Mouse (Mus musculus) bone marrow macrophage, adult 2 months (primary cell): ENCODE data around the gene Bend5. TPM values are rescaled to one million over a fixed set of nuclear protein-coding genes. Genes with fewer than 3 reads are reported as not detected.

Experiments
- H3K27ac ChIP-seq: 2 replicates; pipeline ENCODE4 v1.5.1; 2012; ENCODE audit warnings: low read depth, low read length; ENCODE audit not compliant: insufficient read depth
- H3K4me1 ChIP-seq: 2 replicates; pipeline ENCODE4 v1.6.1; 2012; ENCODE audit warnings: low read length; ENCODE audit not compliant: control insufficient read depth, insufficient read depth
- H3K4me3 ChIP-seq: 2 replicates; pipeline ENCODE4 v1.5.1; 2012; ENCODE audit warnings: mild to moderate bottlenecking, low read length, moderate library complexity; ENCODE audit not compliant: insufficient read depth
- CTCF ChIP-seq: IDR thresholded peaks from 2 replicates; pipeline ENCODE4 v1.5.1; 2012; ENCODE audit warnings: low read depth, mild to moderate bottlenecking, low read length, moderate library complexity
- POLR2A ChIP-seq: IDR thresholded peaks from 2 replicates; pipeline ENCODE4 v1.6.1; 2012; ENCODE audit warnings: mild to moderate bottlenecking, low read depth, low read length, borderline replicate concordance
- polyA plus RNA-seq: library from polyadenylated mRNA; stranded (reverse); fragments of >200 nt; gene quantifications from 2 replicates; pipeline ENCODE4 v1.2.4, GENCODE M21; 2012; ENCODE audit not compliant: missing spikeins, insufficient read depth, insufficient read length

Gene Bend5
- polyA plus RNA-seq, 1 experiment = not detected

DNA sequence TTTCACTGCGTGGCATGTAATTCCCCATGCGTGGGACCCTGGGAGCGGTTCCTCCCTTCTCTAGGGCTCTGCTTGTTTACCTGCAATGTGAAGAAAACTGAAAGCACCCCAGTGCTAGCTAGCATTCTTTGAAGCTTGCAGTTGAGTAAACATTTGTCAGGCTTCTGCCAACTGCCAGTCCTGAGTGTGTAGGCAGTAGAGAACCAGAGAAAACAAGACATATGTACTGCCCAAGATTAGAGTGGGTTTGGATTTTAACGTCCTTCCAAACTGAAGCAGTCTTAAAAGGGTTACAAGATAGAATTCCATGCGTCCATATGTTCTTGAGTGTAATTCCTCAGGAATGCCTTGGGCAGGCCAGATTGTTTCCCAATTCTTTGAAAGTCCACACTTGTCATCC is 17.6 kb downstream of the Bend5 start:
- TF ChIP-seq CTCF (no peak), POLR2A (no peak)
- no peak overlapping the region for H3K4me3 ChIP-seq

DNA sequence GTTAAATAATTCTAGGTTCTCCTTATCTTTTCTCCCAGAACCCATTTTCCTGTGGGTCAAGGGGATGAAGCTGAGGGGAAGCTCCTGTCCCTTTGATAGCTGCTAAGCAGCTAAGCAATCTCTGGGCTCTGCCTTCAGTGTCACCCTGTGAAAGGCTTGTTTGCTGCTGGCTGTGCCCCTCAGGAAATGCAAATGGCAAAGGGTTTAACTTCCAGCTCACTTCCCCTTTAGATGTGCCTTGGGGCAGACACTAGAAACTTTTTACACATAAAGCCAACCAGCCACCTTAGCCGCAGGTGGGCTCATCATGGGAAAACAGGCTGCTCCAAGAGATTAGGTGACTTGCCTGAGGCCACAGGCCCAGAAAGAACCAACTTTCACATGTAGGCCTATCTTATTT is 26.9 kb downstream of the Bend5 start:
- Histone ChIP-seq H3K27ac (no peak overlapping the region), H3K4me1 (no peaks in the 10 kb centered on the region), H3K4me3 (no peak overlapping the region)
- TF ChIP-seq CTCF = no peak
- TF ChIP-seq POLR2A = no peak

More for the DNA sequence above, 17.6 kb downstream of the Bend5 start:
- Histone ChIP-seq H3K27ac (no peak overlapping the region), H3K4me1 (no peaks in the 10 kb centered on the region)

DNA sequence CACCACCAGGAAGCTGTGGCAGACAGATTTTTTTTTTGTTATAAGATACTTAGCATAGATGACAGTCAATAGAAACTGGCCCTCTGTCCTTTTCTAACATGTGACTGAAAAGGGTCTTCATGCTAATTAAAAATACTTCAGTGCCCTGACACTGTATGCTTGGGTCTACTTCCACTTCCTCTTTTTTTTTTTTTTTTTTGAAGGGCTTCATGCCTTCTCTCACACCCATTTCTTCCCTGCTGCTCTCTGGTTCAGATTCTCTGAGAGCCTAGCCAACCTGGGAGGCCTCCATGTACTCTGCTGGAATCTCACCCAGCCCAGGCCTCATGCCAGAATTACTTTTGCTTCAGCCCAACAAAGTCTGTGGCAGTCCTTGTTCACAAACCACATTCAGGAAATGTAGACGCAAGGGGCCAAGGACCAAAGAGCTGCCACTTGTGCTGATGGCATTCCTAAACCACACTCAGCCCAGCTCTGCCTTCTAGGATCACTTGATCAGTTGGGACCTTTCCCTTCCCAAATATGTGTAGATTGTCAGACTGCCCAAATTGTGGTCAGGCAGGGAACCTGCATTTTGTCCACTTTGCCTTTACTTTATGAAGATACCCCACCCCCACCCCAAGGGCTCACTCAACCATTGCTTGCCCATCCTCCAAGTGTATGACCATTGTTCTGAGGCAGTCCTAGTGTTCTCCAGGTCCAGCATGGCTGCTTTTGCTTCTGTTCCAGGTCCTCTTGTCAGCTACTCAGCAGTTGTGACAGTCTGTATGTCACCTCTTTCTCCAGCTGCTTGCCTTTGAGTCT is 27.8 kb downstream of the Bend5 start:
- Histone ChIP-seq H3K4me1 (no peaks in the 10 kb centered on the region), H3K27ac (no peak overlapping the region), H3K4me3 (no peak overlapping the region)
- TF ChIP-seq CTCF = no peak
- TF ChIP-seq POLR2A = no peak

DNA sequence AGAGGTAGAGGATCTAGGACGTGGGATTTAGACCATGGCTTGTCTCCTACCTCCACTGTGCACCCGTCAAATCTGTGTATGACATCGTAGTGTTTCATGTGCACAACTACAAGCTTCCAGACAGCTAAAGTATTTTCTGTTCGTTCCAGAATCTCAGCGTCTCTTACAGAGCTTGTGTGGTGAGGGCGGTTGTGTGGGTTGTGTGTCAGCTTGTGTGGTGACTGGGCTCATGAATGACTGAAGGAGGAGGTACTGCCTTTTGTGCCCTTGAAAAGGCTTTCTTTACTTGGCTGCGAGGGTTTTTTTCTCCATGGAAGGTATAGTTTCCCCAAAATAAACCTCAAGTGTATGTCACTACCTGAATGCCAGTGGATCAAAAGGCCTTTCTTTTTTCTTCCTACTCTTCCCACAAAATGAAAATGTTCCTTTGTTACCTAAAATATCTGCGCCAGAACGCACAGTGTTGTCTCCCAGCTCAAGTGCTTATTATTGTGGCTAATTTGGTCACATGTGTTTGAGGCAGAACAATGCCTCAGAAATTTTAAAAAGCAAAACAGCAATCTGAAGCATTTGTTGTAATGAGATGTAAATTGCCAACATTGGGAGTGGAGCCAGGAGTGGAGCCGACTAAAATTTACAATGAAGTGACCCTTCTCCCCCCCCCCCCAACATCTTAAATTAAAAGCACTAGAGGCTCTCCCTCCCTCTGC is 29.3 kb downstream of the Bend5 start:
- no peak for TF ChIP-seq CTCF
- TF ChIP-seq POLR2A = no peak
- Histone ChIP-seq H3K4me1 (no peaks in the 10 kb centered on the region), H3K4me3 (no peak overlapping the region), H3K27ac (no peak overlapping the region)

DNA sequence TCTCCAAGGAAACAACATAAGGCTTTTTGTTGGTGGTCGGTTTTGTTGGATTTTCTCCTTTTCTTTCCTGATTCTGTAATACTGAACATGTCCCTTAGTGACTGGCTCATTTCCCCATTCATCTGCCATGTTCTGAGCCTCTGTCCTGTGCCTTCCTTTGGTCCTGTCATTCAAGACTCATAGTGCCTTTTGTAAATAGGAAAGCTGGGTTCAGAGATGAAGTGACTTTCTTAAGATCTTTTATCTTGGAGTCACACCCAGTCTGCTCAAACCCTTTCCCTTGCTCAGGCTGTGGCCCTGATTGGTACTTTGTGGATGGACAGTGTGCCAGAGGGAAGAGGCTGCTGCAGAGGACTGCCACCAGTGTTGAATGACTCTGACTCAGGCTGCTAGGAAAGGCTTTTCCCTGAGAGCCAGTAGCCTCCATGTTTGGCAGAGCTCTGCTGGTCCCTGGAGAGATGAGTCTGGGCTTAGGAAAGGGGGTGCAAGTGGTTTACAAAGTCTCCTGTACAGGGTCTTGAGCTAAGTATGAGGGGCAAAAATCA is 29.9 kb downstream of the Bend5 start:
- no peak overlapping the region for H3K27ac ChIP-seq
- no peaks in the 10 kb centered on the region for H3K4me1 ChIP-seq
- no peak overlapping the region for H3K4me3 ChIP-seq
- TF ChIP-seq POLR2A = no peak

DNA sequence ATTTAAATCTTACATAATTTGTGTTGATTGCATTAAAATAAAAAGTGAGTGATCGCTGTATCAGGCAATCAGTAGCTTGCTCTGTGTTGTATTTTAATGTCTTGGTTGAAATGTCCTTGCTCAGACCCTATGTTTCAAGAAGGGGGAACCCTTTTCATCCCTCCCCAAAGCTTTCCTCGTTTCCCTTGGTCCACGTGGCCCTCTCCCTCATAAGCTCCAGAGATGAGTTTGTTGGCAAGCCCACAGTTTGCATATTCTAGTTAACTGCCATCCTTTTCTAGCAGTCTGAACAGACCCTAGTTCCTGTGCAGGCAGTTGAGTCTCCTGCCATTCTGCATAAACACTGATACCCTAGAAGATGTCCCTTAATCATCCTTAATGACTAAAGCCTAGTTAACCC is 33.1 kb downstream of the Bend5 start:
- Histone ChIP-seq H3K27ac (no peak overlapping the region), H3K4me1 (no peaks in the 10 kb centered on the region), H3K4me3 (no peak overlapping the region)
- TF ChIP-seq CTCF (no peak), POLR2A (no peak)

DNA sequence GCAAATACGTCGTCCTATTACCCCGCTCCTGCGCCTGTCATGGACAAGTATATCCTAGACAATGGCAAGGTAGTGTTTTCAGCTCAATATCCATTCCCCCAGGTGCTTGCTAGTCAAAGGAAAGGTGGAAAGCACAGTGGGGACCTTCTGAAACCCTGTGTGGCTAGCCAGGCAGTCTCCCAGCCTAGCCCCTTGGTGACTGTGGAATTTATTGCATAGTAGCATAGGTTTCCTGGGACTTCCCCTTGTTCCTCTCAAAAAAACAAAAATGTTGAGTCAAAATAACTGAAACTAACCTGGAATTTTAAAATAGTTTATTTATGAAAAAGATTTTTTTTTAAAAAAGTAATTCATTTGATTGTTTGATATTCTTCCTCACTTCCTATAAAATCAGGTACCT is 33.8 kb downstream of the Bend5 start:
- TF ChIP-seq CTCF (no peak), POLR2A (no peak)
- H3K27ac ChIP-seq = no peak overlapping the region
- no peaks in the 10 kb centered on the region for H3K4me1 ChIP-seq
- no peak overlapping the region for H3K4me3 ChIP-seq

DNA sequence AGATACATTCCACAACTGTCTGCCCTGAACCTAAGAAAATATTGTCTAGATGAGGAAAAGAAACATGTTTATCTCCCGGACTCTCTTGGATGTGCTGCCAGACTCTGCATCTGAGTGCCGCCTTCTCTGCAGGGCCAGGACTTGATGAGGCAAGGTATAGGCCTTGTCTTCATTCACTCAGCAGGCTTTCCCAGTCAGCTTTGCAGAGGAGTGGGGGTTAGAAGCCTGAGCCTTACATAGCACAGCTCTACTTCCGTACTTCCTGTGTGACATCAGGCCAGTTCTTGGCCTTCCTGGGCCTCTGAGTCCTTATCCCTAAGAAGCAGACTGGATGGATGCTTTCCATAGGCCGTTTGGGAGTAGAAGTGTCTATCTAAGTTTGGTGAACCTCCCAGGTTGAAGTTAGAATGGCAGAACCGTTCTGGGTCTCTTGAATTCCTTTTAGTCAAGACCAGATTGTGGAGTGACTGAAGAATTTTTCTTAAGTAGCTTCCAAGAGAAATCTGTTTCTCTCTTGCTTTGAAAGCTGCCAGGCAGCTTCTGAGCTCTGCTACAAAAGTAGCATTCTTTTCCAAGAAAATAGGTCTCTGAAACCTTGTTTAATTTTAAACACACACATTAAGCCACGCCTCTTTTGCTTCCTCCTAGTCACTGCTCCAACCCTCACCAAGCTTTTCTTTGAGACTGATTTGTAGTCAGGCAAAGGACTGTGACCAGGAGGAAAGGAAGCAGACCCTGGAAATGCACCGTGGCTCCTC is 34.8 kb downstream of the Bend5 start:
- Histone ChIP-seq H3K4me3 (no peak overlapping the region), H3K27ac (no peak overlapping the region), H3K4me1 (no peaks in the 10 kb centered on the region)
- TF ChIP-seq CTCF (no peak), POLR2A (no peak)

DNA sequence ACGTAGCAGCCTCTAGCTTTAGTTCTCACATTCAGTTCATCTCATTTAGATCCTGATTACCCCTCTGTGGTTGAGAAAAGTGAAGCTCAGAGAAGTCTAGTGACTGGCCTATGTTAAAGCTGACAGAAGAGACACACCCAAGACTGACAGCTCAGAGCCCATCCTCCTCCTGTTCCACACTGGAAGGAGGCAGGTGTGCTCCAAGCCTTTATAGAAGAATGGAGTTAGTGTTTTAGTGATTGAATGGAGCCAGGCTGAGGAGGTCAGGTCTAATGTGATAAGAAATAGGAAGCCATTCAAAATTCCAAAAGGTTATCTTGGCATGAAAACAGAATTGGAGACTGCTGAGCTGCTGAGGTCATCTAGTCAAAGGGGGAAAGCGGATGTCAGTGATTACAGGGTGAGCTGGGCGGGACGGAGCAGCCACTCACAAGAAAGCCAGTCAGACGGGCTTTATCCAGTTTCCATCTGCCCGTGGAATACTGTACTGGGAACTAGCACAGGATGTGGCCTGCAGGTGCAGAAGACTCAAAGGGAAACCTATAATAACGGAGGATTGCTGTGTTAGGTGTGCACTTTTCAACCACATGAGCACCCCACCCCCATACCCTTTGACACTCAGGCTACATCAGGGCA is 36.6 kb downstream of the Bend5 start:
- TF ChIP-seq CTCF (no peak), POLR2A (no peak)
- Histone ChIP-seq H3K4me3 (no peak overlapping the region), H3K4me1 (no peaks in the 10 kb centered on the region), H3K27ac (no peak overlapping the region)
